8 mouse cellular contexts compared by ENCODE assay signal in the genomic region with DNA sequence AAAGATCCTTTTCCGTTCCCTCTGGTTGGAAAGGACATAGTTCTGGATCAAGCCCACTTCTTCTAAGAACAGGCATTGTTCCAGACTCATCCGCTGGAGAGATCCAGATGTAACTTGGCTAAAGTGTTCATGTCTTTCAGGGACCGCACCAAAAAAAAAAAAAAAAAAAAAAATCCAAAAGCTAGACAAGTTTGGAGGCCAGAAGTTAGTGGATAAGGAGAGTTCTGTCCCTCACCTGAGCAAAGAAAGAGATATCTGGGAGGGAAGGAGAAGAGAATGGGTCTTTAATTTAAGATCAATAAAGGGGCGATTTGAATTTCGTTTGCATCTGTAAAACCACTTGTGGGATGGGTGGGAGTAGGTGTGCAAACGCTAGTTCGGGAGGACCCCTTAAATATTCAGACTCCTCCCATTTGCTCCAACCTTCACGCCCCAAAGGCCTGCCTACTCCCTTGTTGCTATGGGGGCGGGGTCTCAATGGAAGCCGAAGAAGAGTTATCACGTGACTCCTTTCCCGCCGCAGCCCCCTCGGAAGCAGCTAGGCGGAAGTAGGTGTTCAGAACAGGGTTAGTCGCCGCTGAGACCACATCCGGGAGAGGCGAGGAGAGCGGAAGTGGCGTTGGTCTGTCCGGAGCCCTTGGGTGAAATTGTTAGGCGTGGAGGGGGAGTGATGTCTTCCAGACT. TPM values are rescaled to one million over a fixed set of nuclear protein-coding genes. Genes with fewer than 3 reads are reported as not detected.
A peak's percentile ranks its signal among the peaks of the same experiment; 100 is the strongest.
DNase-seq lines count a peak whose midpoint lies in the region; ATAC-seq and TF ChIP-seq lines count a peak whose summit lies in the region.

Zfp512 (plus strand) TSS at position 554 of the 684 bp plus-strand sequence.

- peak within 1 kb of the TSS; percentile 83 for H3K9ac ChIP-seq in embryonic facial prominence, embryonic 13.5 days
- H3K9ac ChIP-seq in limb, embryonic 12.5 days (replicated peaks): peak within 1 kb of the TSS; percentile 70
- H3K9ac ChIP-seq in midbrain, embryonic 15.5 days: peak within 1 kb of the TSS; percentile 56

- H3K36me3 ChIP-seq in embryonic facial prominence, embryonic 13.5 days: 0 out of 2 replicates have a peak, but pooled peaks cover 2% of the 10 kb centered on the region
- no peaks in the 10 kb centered on the region for H3K36me3 ChIP-seq in kidney, adult 2 months (ENCODE audit: control insufficient read depth, insufficient read depth, low read length)
- no peaks in the 10 kb centered on the region for H3K36me3 ChIP-seq in limb, embryonic 12.5 days
- H3K36me3 ChIP-seq in midbrain, embryonic 15.5 days (replicated peaks): no peaks in the 10 kb centered on the region
- no peaks in the 10 kb centered on the region for H3K36me3 ChIP-seq in spleen, adult 2 months (ENCODE audit: control insufficient read depth, insufficient read depth, low read length)

- peak within 1 kb of the TSS; percentile 55 for H3K4me3 ChIP-seq in embryonic facial prominence, embryonic 13.5 days
- peak within 1 kb of the TSS; percentile 55 for H3K4me3 ChIP-seq in kidney, adult 2 months (ENCODE audit: insufficient read depth, low read depth, low read length)
- peak within 1 kb of the TSS; percentile 52 for H3K4me3 ChIP-seq in limb, embryonic 12.5 days (replicated peaks)
- peak within 1 kb of the TSS; percentile 56 for H3K4me3 ChIP-seq in midbrain, embryonic 15.5 days
- H3K4me3 ChIP-seq in spleen, adult 2 months (ENCODE audit: extremely low read depth, insufficient read depth, insufficient read length): peak within 1 kb of the TSS; percentile 68

- H3K4me2 ChIP-seq in embryonic facial prominence, embryonic 13.5 days: peak within 1 kb of the TSS; percentile 87
- H3K4me2 ChIP-seq in limb, embryonic 12.5 days: peak within 1 kb of the TSS; percentile 82
- peak within 1 kb of the TSS; percentile 87 for H3K4me2 ChIP-seq in midbrain, embryonic 15.5 days

- H3K27me3 ChIP-seq in embryonic facial prominence, embryonic 13.5 days: no peaks in the 10 kb centered on the region
- H3K27me3 ChIP-seq in kidney, adult 2 months (replicated peaks; ENCODE audit: control insufficient read depth, insufficient read depth, low read length): no peaks in the 10 kb centered on the region
- no peaks in the 10 kb centered on the region for H3K27me3 ChIP-seq in limb, embryonic 12.5 days
- H3K27me3 ChIP-seq in midbrain, embryonic 15.5 days (replicated peaks): no peaks in the 10 kb centered on the region
- no peaks in the 10 kb centered on the region for H3K27me3 ChIP-seq in spleen, adult 2 months (ENCODE audit: control insufficient read depth, insufficient read depth, low read length)

- peak; percentile 44 for TF ChIP-seq POLR2A in kidney, adult 2 months (IDR thresholded peaks at IDR 0.05; ENCODE audit: low read depth, low read length)
- peak; percentile 32 for TF ChIP-seq POLR2A in spleen, adult 2 months (IDR thresholded peaks at IDR 0.05; ENCODE audit: low read depth, low read length)

- no peak for TF ChIP-seq CTCF in kidney, adult 2 months (conservative IDR thresholded peaks at IDR 0.05; ENCODE audit: insufficient read depth, insufficient read length, low read depth, low read length)
- TF ChIP-seq CTCF in spleen, adult 2 months (IDR thresholded peaks at IDR 0.05; ENCODE audit: extremely low read depth, insufficient read depth, insufficient read length, insufficient replicate concordance): no peak

- 6% methylated on average over 23 of the region's 23 CpGs for WGBS in embryonic facial prominence, embryonic 13.5 days
- WGBS in kidney, adult 2 months: 6% methylated on average over 23 of the region's 23 CpGs
- 7% methylated on average over 23 of the region's 23 CpGs for WGBS in limb, embryonic 12.5 days
- whole genome bisulfite sequencing in midbrain, embryonic 15.5 days: 6% methylated on average over 23 of the region's 23 CpGs
- 10% methylated on average over 23 of the region's 23 CpGs for WGBS in spleen, adult 2 months

- H3K4me1 ChIP-seq in embryonic facial prominence, embryonic 13.5 days: peaks cover 13% of the 10 kb centered on the region
- peaks cover 4% of the 10 kb centered on the region; the same call in 1 of the 2 replicates for H3K4me1 ChIP-seq in kidney, adult 2 months (ENCODE audit: control insufficient read depth, insufficient read depth, low read length)
- H3K4me1 ChIP-seq in limb, embryonic 12.5 days (replicated peaks): peaks cover 14% of the 10 kb centered on the region
- peaks cover 19% of the 10 kb centered on the region for H3K4me1 ChIP-seq in midbrain, embryonic 15.5 days
- H3K4me1 ChIP-seq in spleen, adult 2 months (ENCODE audit: control insufficient read depth, insufficient read depth, insufficient read length): peaks cover 2% of the 10 kb centered on the region; the same call in 1 of the 2 replicates

- peak within 1 kb of the TSS; percentile 60; the same call in 1 of the 2 replicates for H3K27ac ChIP-seq in embryonic facial prominence, embryonic 13.5 days
- no peak within 1 kb of the TSS; the same call in 1 of the 2 replicates for H3K27ac ChIP-seq in kidney, adult 2 months (ENCODE audit: insufficient read depth, low read depth, low read length)
- no peak within 1 kb of the TSS for H3K27ac ChIP-seq in limb, embryonic 12.5 days
- peak within 1 kb of the TSS; percentile 61 for H3K27ac ChIP-seq in midbrain, embryonic 15.5 days
- peak within 1 kb of the TSS; percentile 62 for H3K27ac ChIP-seq in spleen, adult 2 months (ENCODE audit: insufficient read depth, low read length)

- ATAC-seq in embryonic facial prominence, embryonic 13.5 days (ENCODE audit: insufficient number of reproducible peaks, insufficient read depth, low FRiP score, low TSS enrichment, low read depth): peak; percentile 96
- peak; percentile 99 for ATAC-seq in limb, embryonic 12.5 days (ENCODE audit: insufficient number of reproducible peaks, insufficient read depth, low FRiP score, low TSS enrichment, low read depth)
- peak; percentile 100 for ATAC-seq in midbrain, embryonic 15.5 days (replicated peaks)

- H3K9me3 ChIP-seq in embryonic facial prominence, embryonic 13.5 days: no peaks in the 10 kb centered on the region
- H3K9me3 ChIP-seq in limb, embryonic 12.5 days: no peaks in the 10 kb centered on the region
- H3K9me3 ChIP-seq in midbrain, embryonic 15.5 days: no peaks in the 10 kb centered on the region

- DNase-seq in 3134 (ENCODE audit: extremely low read depth, insufficient read length, low spot score): peak; percentile 84
- DNase-seq in adrenal gland, postnatal 36 days: peak; percentile 94 to 96
- DNase-seq in heart, adult 18-20 months: peak; percentile 94 to 98
- DNase-seq in kidney, adult 2 months: peak; percentile 97
- DNase-seq in spleen, adult 2 months (ENCODE audit: low read depth in 1 of 2, low spot score in 2 of 2): peak; percentile 89 to 92

RNA-seq across cellular contexts. Expression of gene Zfp512, which starts in this region (rescaled TPM):
- total RNA-seq in adrenal gland, postnatal 36 days (2021): 10 to 100 TPM; 20.0 to 20.6 TPM
- 68.7 and 82.2 TPM in 2 replicates for polyA plus RNA-seq in embryonic facial prominence, embryonic 13.5 days (2015; fragmentation: Nextera tagmentation; extraction: Ambion mirVana)
- total RNA-seq in heart, adult 18-20 months (2021): 10 to 100 TPM; 22.9 to 23.1 TPM
- 7.9 and 9.9 TPM in 2 replicates for polyA plus RNA-seq in kidney, adult 2 months (2012; rRNA removed)
- polyA plus RNA-seq in limb, embryonic 12.5 days (2016; fragmentation: Nextera tagmentation; extraction: Ambion mirVana): 73.0 and 74.4 TPM in 2 replicates
- 141 and 145 TPM in 2 replicates for polyA plus RNA-seq in midbrain, embryonic 15.5 days (2015; fragmentation: Nextera tagmentation; extraction: Ambion mirVana)
- 9.1 and 9.6 TPM in 2 replicates for polyA plus RNA-seq in spleen, adult 2 months (2012; rRNA removed)

Comparison
In these comparisons a context has a peak if more than half of its experiments do, and no peak if none do; other contexts are left out.
1. H3K27ac ChIP-seq: peak in embryonic facial prominence, embryonic 13.5 days (single experiment), midbrain, embryonic 15.5 days (single experiment) and spleen, adult 2 months (single experiment); none in kidney, adult 2 months (single experiment) and limb, embryonic 12.5 days (single experiment).
2. Peak in every context shown above with its lines, with median percentiles within 50 percentile points of each other: DNase-seq, ATAC-seq, H3K4me2 ChIP-seq, H3K4me3 ChIP-seq and H3K9ac ChIP-seq.